Mouse (Mus musculus) E14TG2a.4 (cell line): ENCODE data around the gene Actr1b.

Experiments used
- CTCF ChIP-seq: conservative IDR thresholded peaks from 2 replicates; pipeline ENCODE4 v1.5.1; 2014; ENCODE audit warnings: low read length
- NANOG ChIP-seq: IDR thresholded peaks from 2 replicates; pipeline ENCODE4 v1.6.1; 2014; ENCODE audit warnings: borderline replicate concordance, low read length, mixed read lengths

GRCm38 (mm10) chr1:36691271-36692155 lies 22.7 kb downstream of the Actr1b start, which contains the start of gene Cox5b:
- no peak for TF ChIP-seq NANOG
- no peak for TF ChIP-seq CTCF
